Mouse (Mus musculus): ENCODE results near the gene Stpg3.

Gene Stpg3

GRCm38 (mm10) chr2:25178285-25178972 lies 36.0 kb downstream of the Stpg3 start:
- peak; percentile 75 for DNase-seq

- peak; percentile 43 for DNase-seq
These were observed 36.8 kb downstream of the Stpg3 start for GRCm38 (mm10) chr2:25177685-25178084.

- DNase-seq = no peak
These were observed 37.4 kb downstream of the Stpg3 start for GRCm38 (mm10) chr2:25177076-25177475.

GRCm38 (mm10) chr2:25176573-25176972 lies 37.9 kb downstream of the Stpg3 start:
- no peak for DNase-seq

GRCm38 (mm10) chr2:25175690-25176078 lies 38.8 kb downstream of the Stpg3 start:
- DNase-seq = no peak

DNA sequence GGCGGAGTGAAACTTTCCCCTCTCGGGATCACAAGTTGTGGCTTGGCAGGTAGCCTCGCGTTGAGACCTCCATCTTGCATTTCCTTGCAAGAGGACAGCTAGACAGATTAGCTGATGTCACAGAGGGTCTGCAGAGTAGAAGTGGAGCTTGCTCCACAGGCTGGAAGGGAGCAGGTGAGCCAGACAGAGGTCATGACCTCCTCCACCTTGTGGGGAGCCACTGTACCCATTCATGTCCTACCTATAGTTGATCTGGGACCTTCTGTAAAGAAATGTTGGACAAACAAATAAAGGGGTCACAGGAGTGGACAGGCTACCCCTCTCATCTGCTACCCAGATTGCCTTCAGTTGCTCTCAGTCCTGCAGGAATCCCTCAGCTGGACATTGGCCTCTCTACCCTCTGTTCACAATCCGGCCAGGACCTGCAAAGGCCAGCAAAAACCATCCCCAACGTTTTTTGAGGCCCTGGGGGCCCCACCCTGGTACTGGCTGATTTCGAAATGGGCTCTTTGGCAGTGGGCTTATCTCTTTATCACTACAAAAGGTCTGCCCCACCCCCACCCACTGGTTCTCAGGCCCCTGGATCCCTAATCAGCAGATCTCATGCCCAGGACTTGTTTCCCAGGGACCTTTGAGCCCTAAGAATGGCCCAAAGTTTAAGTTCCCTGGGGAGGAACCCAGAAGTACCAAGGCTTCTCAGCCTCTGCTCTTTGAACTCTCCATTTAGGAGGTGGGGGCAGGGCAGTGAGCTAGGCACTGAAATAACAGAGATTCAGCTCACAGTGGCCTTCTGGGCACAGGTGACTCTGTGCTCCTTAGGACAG lies 39.4 kb downstream of the Stpg3 start:
- DNase-seq = no peak

DNA sequence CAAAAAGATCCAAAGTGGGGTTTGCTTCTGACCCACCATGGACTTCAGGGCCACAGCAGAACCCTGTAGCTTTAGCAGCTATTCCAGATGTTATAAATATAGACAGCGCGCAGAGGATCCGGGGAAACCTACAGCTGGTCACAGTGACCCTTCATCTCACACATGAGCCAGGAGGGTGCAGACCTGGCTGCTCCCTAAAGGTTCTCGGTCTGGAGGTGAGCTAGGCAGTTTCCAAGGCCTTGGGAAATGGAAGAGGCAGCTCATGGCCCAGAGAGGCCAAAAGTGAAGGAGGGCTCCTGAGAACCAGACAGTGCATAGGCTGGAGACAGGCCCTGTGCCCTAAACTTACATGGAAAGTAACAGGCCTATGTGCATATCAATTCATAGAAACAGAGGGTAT lies 40.6 kb downstream of the Stpg3 start:
- DNase-seq = no peak

- no peak for DNase-seq
These were observed 41.8 kb downstream of the Stpg3 start for GRCm38 (mm10) chr2:25172629-25173028.

GRCm38 (mm10) chr2:25171769-25172153 lies 42.7 kb downstream of the Stpg3 start:
- DNase-seq = peak; percentile 81

DNA sequence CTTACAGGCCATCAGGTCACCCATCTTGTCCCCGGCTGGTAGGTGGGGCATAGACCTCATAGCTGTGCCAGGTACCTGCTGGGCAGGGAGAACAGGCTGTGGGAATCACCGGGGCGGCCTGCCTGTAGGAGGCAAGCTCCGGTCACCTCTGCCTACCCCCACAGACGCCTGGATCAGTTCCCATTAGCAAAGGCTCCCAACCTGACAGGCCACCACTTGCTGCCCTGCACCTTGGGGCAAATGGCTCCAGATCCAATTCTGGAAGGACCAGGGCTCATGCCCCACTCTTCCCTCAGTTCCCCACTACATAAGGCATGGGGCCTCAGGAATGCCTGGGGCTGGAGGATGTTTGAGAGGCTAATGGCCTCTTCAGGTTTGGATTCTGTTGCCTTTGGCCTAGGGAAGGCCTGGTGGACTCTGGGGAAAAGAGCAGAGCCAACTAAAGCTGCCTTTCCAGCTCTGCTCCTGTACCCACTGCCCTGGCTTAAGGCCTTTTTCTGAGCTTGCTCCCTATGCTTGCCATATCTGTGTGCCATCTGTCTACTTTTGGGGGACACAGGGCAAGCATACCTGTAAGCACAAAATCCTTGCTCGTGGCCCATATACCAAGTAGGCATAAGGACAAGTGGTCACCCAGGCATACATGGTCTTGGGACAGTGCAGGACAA lies 43.2 kb downstream of the Stpg3 start:
- DNase-seq = no peak

- DNase-seq = no peak
These were observed 43.9 kb downstream of the Stpg3 start for GRCm38 (mm10) chr2:25170326-25171100.

DNA sequence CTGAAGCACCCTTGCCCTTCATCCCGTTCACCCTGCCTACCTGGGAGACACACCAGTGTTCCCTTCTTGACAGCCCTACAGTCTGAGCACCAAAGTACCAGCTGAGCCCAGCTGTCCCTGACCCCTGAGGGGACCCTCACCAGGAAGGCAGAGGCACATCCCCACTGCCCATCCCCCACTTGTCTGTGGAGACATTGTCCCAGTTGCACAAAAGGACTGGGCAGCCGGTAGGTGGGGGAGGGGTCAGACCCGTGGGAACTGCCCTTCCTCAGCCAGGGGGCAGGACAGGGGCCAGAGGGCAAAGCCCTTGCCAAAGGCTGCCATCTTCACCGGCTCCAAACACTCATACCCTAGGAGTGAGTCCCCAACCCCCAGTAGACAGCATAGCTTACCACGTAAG lies 44.7 kb downstream of the Stpg3 start:
- DNase-seq = no peak

DNA sequence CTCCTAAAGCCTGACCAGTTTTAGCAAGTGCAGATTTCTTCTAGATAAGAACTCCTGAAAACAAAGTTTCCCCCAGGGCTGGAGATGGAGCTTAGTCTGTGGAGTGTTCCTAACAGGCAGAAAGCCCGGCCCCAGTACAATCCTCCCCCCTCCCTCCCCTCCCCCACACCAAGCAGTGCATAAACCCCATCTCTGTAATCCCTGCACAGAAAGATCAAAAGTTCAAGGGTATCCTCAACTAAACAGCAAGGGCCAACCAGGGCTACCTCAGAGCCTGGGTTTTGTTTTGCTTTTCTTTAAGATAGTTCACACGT lies 45.8 kb downstream of the Stpg3 start:
- DNase-seq = no peak

DNA sequence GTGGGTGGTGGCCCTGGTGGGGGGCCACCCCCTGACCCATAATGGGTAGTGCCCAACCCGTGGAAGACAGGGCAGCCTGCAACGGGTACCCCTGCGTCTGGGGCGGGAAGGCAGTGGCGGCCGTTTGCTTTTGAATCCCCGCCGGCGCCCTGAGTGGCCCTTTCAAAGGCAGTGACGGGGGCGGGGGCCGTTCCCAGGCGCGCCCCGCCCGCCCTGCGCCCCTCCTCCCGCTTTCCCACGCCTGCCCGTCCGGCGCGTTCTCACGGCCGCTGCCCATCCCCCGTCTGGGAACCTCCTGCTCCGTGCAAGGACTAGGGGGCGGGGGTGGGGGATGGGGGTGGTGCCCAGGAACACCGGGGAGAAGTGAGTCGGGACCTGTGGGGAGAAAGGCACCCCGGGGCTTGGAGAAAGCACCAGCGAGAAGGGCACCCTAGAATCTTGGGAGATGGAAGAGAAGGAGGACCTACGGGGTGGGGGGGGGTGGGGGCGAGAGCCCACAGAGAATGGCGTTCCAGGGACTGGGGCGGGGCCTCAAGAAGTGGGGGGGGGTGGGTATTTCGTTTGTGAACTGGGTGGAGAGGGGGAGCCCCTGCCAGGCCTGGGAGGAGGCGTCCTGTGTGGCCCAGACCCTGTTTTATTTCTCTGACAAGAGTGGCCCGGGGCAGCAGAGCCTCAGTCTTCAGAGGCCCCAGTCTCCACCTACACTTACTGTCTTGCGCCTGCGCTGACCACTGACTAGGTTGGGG lies 46.3 kb downstream of the Stpg3 start:
- DNase-seq = no peak

DNA sequence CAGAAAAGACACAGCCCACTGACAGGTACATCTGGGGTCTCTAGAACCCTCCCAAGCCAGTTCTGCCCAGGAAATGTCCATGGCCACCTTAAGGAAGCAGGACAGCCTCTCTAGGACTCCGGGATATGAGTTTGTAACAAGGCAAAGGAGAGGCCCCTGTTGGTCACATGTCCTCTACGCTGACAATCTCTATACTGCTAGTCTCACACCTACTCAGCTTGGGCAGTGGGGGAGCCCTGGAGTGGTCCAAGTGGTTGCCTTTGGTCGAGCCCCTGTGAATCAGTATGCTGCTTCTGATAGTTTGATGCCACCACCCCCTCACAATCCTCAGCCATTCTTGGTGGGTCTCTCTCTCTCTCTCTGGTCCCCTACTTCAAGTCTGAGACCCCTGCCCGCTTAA lies 47.0 kb downstream of the Stpg3 start:
- DNase-seq = no peak

Data from layer of hippocampus, adult 9-11 months (tissue).